ENCODE assay signal across 1 mouse cellular context in the genomic region with DNA sequence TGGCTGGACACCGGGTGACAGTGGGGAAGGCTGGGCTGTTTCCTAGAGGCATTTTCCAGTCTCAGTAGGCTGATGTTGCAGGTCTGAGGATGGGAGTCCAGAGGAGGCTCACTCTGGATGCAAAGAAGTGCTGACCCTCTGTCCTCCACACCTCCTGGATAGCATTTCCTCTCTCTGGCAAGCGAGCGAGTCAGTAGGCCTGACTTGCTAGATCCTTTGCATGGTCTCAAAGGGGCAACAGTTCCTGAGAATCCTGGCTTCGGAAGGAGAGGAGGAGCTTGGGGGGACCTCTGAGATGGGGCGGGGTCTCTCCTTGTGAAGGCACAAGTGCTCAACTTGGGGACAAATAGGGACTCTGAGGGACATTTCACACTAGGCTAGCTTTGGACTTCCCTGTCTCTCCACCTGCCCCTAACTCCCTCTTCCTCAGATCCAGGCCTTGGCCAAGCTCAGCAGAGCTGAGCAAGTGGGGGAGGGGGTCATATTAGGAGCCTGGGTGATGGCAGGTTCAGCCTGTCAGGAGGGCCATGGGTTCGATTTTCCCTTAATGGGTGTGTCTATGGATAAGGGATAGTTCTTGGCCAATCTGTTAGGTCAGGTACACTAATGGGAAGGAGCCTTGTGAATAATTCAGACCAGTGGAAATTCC.
TF ChIP-seq lines count a peak whose summit lies in the region.

No protein-coding gene starts in this region.

TF ChIP-seq in CH12.LX, 34 proteins besides CTCF, POLR2A, EP300 and RAD21:
- TF ChIP-seq MEF2A (IDR thresholded peaks at IDR 0.05; ENCODE audit: borderline replicate concordance, low read depth, low read length) (peak; percentile 5; the same call in 1 of the 2 replicates), NELFE (IDR thresholded peaks at IDR 0.05; ENCODE audit: low read depth, low read length) (peak; percentile 6; the same call in 1 of the 2 replicates), NRF1 (IDR thresholded peaks at IDR 0.05; ENCODE audit: low read depth, low read length) (peak; percentile 4; the same call in 1 of the 2 replicates), PAX5 (IDR thresholded peaks at IDR 0.05; ENCODE audit: low read length) (no peak), ZKSCAN1 (IDR thresholded peaks at IDR 0.05; ENCODE audit: borderline replicate concordance, low read depth, low read length) (no peak), UBTF (IDR thresholded peaks at IDR 0.05; ENCODE audit: low read depth, low read length) (peak; percentile 6; the same call in 1 of the 2 replicates), MYC (IDR thresholded peaks at IDR 0.05; ENCODE audit: low read depth, low read length) (0 out of 2 replicates have a peak, but pooled peaks have one; percentile 13), JUND (conservative IDR thresholded peaks at IDR 0.05; ENCODE audit: low read depth, low read length) (no peak), TCF12 (IDR thresholded peaks at IDR 0.05; ENCODE audit: low read depth, low read length) (peak; percentile 12; the same call in 1 of the 2 replicates)
